Comparison of ENCODE assay signal across 17 mouse cellular contexts in the genomic region with DNA sequence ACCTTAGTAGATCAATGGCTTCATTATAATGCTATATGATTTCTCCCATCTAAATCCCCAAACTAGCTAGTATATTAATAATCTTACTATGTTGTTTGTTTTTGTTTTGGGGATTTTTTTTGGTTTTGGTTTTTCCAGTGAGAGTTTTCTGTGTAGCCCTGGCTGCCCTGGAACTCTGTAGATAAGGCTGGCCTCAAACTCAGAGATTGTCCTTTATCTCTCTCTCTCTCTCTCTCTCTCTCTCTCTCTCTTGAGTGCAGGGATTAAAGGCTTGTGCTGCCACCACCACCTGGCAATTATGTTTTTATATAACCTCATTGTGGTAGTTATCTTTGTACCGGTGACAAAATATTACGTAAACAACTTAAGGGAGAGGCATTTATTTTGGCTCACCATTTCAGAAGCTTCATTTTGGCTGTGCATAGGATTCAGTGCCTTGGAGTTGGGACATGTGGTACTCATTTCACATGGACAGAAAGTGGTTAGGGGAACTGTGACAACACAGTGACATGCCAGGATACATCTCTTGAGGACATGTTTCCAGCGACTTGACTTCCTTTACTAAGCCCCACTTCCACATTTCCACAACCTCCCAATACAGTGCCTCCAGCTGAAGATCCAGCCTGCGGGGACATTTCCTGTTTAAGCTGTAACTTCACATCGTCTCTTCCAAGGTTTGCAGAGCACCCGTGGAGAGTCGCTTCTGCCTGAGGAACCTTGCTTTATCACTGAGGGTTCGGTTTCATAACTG. TPM values are rescaled to one million over a fixed set of nuclear protein-coding genes. Genes with fewer than 3 reads are reported as not detected.
"Had no signal": no experiment of that assay in that cellular context is flagged by ENCODE, and none has a peak within 500 bp of the region (broad histone marks: within the 10 kb centered on the region; RNA-seq: fewer than 3 reads in every experiment).

No protein-coding gene starts in this region.

- H3K4me3 ChIP-seq: kidney, embryonic 15.5 days; limb, embryonic 13.5 days; lung, embryonic 15.5 days; neural tube, embryonic 12.5 days had no signal

- H3K4me2 ChIP-seq: kidney, embryonic 15.5 days; limb, embryonic 13.5 days; lung, embryonic 15.5 days; neural tube, embryonic 12.5 days had no signal

- H3K9ac ChIP-seq: kidney, embryonic 15.5 days; limb, embryonic 13.5 days; liver, embryonic 14.5 days; lung, embryonic 15.5 days; neural tube, embryonic 12.5 days had no signal

- H3K4me1 ChIP-seq: kidney, embryonic 15.5 days; limb, embryonic 13.5 days; lung, embryonic 15.5 days; neural tube, embryonic 12.5 days had no signal

- H3K27me3 ChIP-seq: kidney, embryonic 15.5 days; limb, embryonic 13.5 days; lung, embryonic 15.5 days; neural tube, embryonic 12.5 days had no signal

- H3K27ac ChIP-seq: kidney, embryonic 15.5 days; limb, embryonic 13.5 days; liver, embryonic 14.5 days; lung, embryonic 15.5 days; macrophage; neural tube, embryonic 12.5 days had no signal

- DNase-seq: kidney, adult 18-20 months; kidney, postnatal 14 days; left cerebral cortex, postnatal 4 days; midbrain, embryonic 14.5 days; retina, postnatal 1 day; right cerebral cortex, postnatal 4 days; spleen, adult 18-20 months; thymus, adult 2 months; thymus, postnatal 25 days had no signal

- H3K9me3 ChIP-seq: kidney, embryonic 15.5 days; limb, embryonic 13.5 days; lung, embryonic 15.5 days; neural tube, embryonic 12.5 days had no signal

- ATAC-seq: inflammation-experienced regulatory T-cells, adult 6 months had no signal

RNA-seq across cellular contexts. Expression of gene Lrrc39, which starts 52.7 kb away (rescaled TPM):
- total RNA-seq: left cerebral cortex, postnatal 4 days; monocyte, adult 5-6 weeks had no signal
